Mouse (Mus musculus) C2C12 (cell line): ENCODE measurements around the gene Mylk3. TPM values are rescaled to one million over a fixed set of nuclear protein-coding genes. Genes with fewer than 3 reads are reported as not detected.

Experiments used
- H3K27me3 ChIP-seq: one replicate; pipeline ENCODE4 v1.6.1; 2011; ENCODE audit not compliant: control insufficient read depth, insufficient read depth, insufficient read length
- H3K36me3 ChIP-seq: one replicate; pipeline ENCODE4 v1.6.1; 2011; ENCODE audit not compliant: control insufficient read depth, insufficient read depth
- H3K4me3 ChIP-seq: one replicate; pipeline ENCODE4 v1.5.1; 2011; ENCODE audit warnings: mild to moderate bottlenecking, control low read depth; ENCODE audit not compliant: poor library complexity, insufficient read depth, severe bottlenecking
- H3K79me2 ChIP-seq: one replicate; pipeline ENCODE4 v1.6.1; 2011; ENCODE audit not compliant: control insufficient read depth, insufficient read depth
- H3K79me3 ChIP-seq: one replicate; pipeline ENCODE4 v1.6.1; 2011; ENCODE audit warnings: low read depth, control low read depth
- H3ac ChIP-seq: one replicate; pipeline ENCODE3; 2011; ENCODE audit warnings: low read depth; ENCODE audit not compliant: control insufficient read depth, insufficient read length
- CEBPB ChIP-seq: IDR thresholded peaks from one replicate; pipeline ENCODE4 v1.6.1; 2011; ENCODE audit warnings: low read depth, mild to moderate bottlenecking, control low read depth, moderate library complexity
- CTCF ChIP-seq: IDR thresholded peaks from one replicate; pipeline ENCODE4 v1.5.1; 2011; ENCODE audit not compliant: control insufficient read depth, insufficient read depth, insufficient read length
- FOSL1 ChIP-seq: IDR thresholded peaks from one replicate; pipeline ENCODE4 v1.8.0; 2011; ENCODE audit warnings: mild to moderate bottlenecking, low read length; ENCODE audit not compliant: poor library complexity, insufficient read depth, severe bottlenecking
- MAX ChIP-seq: IDR thresholded peaks from one replicate; pipeline ENCODE4 v1.6.1; 2011; ENCODE audit warnings: mild to moderate bottlenecking, control low read depth
- MYOD1 ChIP-seq: IDR thresholded peaks from one replicate; pipeline ENCODE4 v1.6.1; 2011; ENCODE audit warnings: low read depth; ENCODE audit not compliant: control insufficient read depth, insufficient read length
- MYOG ChIP-seq: IDR thresholded peaks from one replicate; pipeline ENCODE4 v1.6.1; 2011; ENCODE audit not compliant: control insufficient read depth, insufficient read length; ENCODE audit errors: extremely low read depth
- USF1 ChIP-seq: IDR thresholded peaks from one replicate; pipeline ENCODE4 v1.6.1; 2011; ENCODE audit warnings: low read depth, mild to moderate bottlenecking, control low read depth, moderate library complexity
- polyA plus RNA-seq: library from polyadenylated mRNA; unstranded; fragments of >200 nt; fragmentation: generic; extraction: Trizol; gene quantifications from one replicate; pipeline ENCODE4 v1.2.1, GENCODE M21; 2012; ENCODE audit warnings: missing spikeins

The Mylk3 gene
- polyA plus RNA-seq, 1 experiment, result not detected

GRCm38 (mm10) chr8:85327036-85327435 is 59.1 kb downstream of the Mylk3 start:
- no peak for TF ChIP-seq FOSL1
- Histone ChIP-seq H3K27me3 (no peaks in the 10 kb centered on the region), H3K79me3 (no peaks in the 10 kb centered on the region), H3K79me2 (no peaks in the 10 kb centered on the region), H3K4me3 (no peak overlapping the region), H3ac (no peak overlapping the region), H3K36me3 (no peaks in the 10 kb centered on the region)

DNA sequence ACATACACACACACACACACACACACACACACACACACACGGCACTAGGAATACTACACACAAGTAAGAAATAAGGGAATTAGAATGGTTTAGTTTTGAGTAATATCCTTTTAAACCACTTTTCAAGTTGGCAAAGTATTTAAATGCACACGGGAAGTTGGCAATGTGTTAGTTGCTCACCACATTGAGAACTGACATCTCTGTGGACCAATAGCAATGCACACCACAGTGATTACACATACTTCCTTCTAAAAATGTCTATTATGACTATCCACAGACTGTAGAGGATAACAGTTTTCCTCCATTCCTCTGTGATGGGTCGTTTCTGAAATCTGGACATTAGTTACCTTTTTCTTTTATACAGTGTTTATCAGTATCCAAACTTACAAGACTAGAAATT is 63.1 kb downstream of the Mylk3 start:
- no peaks in the 10 kb centered on the region for H3K36me3 ChIP-seq
- H3K4me3 ChIP-seq, result no peak overlapping the region
- H3K27me3 ChIP-seq, result no peaks in the 10 kb centered on the region
- TF ChIP-seq CEBPB (no peak), MAX (no peak), FOSL1 (no peak), MYOD1 (no peak), CTCF (no peak), USF1 (no peak), MYOG (no peak)
- H3K79me3 ChIP-seq, result no peaks in the 10 kb centered on the region
- H3ac ChIP-seq, result no peak overlapping the region
- H3K79me2 ChIP-seq, result no peaks in the 10 kb centered on the region

DNA sequence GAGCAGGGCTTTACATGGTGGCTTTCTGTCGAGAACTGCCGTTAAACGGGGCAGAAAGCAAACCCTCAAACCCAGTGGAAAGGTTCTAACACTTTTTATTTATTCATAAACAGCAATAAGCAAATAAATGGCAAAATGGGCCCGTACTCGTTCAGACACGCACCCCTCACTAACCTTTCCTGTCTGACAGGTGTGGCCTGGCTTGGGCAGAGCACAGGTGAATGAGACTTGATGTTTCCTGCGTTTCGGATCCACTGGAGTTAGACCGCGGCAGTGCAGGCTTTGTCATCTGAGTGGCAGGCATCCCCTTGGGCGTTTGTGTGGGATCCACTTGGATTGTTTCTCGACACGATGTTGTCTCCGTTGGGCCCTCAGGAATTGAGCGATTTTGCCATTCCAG is 64.2 kb downstream of the Mylk3 start:
- no peaks in the 10 kb centered on the region for H3K79me3 ChIP-seq
- no peak for TF ChIP-seq FOSL1
- no peak for TF ChIP-seq MYOG
- no peak for TF ChIP-seq USF1
- TF ChIP-seq CEBPB, result no peak
- no peak for TF ChIP-seq CTCF
- TF ChIP-seq MYOD1, result no peak
- TF ChIP-seq MAX, result no peak
- no peaks in the 10 kb centered on the region for H3K36me3 ChIP-seq
- H3K27me3 ChIP-seq, result no peaks in the 10 kb centered on the region
- H3K79me2 ChIP-seq, result no peaks in the 10 kb centered on the region
- H3ac ChIP-seq, result no peak overlapping the region
- H3K4me3 ChIP-seq, result no peak overlapping the region

GRCm38 (mm10) chr8:85318534-85318933 is 67.6 kb downstream of the Mylk3 start:
- H3K36me3 ChIP-seq, result no peaks in the 10 kb centered on the region
- no peak overlapping the region for H3ac ChIP-seq
- no peaks in the 10 kb centered on the region for H3K79me2 ChIP-seq
- no peak for TF ChIP-seq FOSL1
- no peak for TF ChIP-seq CEBPB
- no peak for TF ChIP-seq MYOD1
- no peak for TF ChIP-seq CTCF
- TF ChIP-seq USF1, result no peak
- TF ChIP-seq MYOG, result no peak
- no peak for TF ChIP-seq MAX
- H3K4me3 ChIP-seq, result no peak overlapping the region
- no peaks in the 10 kb centered on the region for H3K79me3 ChIP-seq
- H3K27me3 ChIP-seq, result peaks cover 6% of the 10 kb centered on the region

DNA sequence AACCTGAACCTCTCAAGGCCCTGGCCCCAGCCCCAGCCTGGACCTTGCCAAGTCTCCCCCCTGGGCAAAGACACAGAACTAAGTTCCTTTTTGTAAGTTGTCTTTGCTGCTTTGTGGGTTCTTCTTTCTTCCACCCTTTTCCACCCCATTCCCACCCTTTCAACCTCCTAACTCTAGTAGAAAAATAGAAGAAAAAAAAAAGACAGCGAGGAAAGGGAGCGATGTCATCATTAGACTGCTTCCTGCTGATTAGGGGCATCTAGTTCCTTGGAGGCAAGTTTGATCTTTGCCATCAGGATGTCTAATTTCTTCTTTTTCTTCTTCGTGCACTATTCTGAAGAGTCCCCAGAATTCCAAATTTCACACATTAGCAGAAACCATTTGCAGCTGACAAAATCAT is 73.1 kb downstream of the Mylk3 start:
- H3K79me2 ChIP-seq, result no peaks in the 10 kb centered on the region
- no peak for TF ChIP-seq CTCF
- no peak for TF ChIP-seq CEBPB
- no peak for TF ChIP-seq FOSL1
- no peak for TF ChIP-seq MYOG
- TF ChIP-seq USF1, result no peak
- TF ChIP-seq MAX, result no peak
- TF ChIP-seq MYOD1, result no peak
- no peak overlapping the region for H3K4me3 ChIP-seq
- H3K27me3 ChIP-seq, result peaks cover 6% of the 10 kb centered on the region
- peaks cover 10% of the 10 kb centered on the region for H3K36me3 ChIP-seq
- no peak overlapping the region for H3ac ChIP-seq
- no peaks in the 10 kb centered on the region for H3K79me3 ChIP-seq

- no peak overlapping the region for H3ac ChIP-seq
- no peaks in the 10 kb centered on the region for H3K79me2 ChIP-seq
- TF ChIP-seq MAX, result no peak
- TF ChIP-seq MYOG, result no peak
- TF ChIP-seq FOSL1, result no peak
- TF ChIP-seq CTCF, result no peak
- no peak overlapping the region for H3K4me3 ChIP-seq
- H3K79me3 ChIP-seq, result no peaks in the 10 kb centered on the region
- peaks cover 22% of the 10 kb centered on the region for H3K36me3 ChIP-seq
- H3K27me3 ChIP-seq, result peaks cover 4% of the 10 kb centered on the region
Observed at GRCm38 (mm10) chr8:85311743-85312142, 74.4 kb downstream of the Mylk3 start.
